Mouse (Mus musculus) left cerebral cortex, adult 9 months (tissue): ENCODE data around the gene Exoc6b.

Experiments used
- DNase-seq, 2 experiments: peaks; one replicate each; pipeline ENCODE4 v3.0.0; 2022; ENCODE audit warnings: low spot score in 2 of 2

The Exoc6b gene

GRCm38 (mm10) chr6:84882663-84883517 lies 186.4 kb downstream of the Exoc6b start:
- no peak for DNase-seq

GRCm38 (mm10) chr6:84875869-84876268 lies 193.4 kb downstream of the Exoc6b start:
- no peak for DNase-seq

GRCm38 (mm10) chr6:84867114-84867513 lies 202.2 kb downstream of the Exoc6b start:
- DNase-seq = no peak

GRCm38 (mm10) chr6:84864625-84865024 lies 204.7 kb downstream of the Exoc6b start:
- DNase-seq = no peak

- DNase-seq = no peak
These were observed 205.4 kb downstream of the Exoc6b start for GRCm38 (mm10) chr6:84863816-84864375.

GRCm38 (mm10) chr6:84845665-84846064 lies 223.6 kb downstream of the Exoc6b start:
- DNase-seq = peak in 1 of 2 experiments; percentile 39

- no peak for DNase-seq
These were observed 228.2 kb downstream of the Exoc6b start for GRCm38 (mm10) chr6:84841138-84841537.

GRCm38 (mm10) chr6:84807546-84807945 lies 261.8 kb downstream of the Exoc6b start:
- no peak for DNase-seq

- DNase-seq = no peak
These were observed 263.1 kb downstream of the Exoc6b start for GRCm38 (mm10) chr6:84806132-84806730.

GRCm38 (mm10) chr6:84798736-84799135 lies 270.6 kb downstream of the Exoc6b start:
- DNase-seq = no peak

- DNase-seq = no peak
These were observed 285.3 kb downstream of the Exoc6b start for GRCm38 (mm10) chr6:84783994-84784393.

GRCm38 (mm10) chr6:84779987-84780386 lies 289.3 kb downstream of the Exoc6b start:
- DNase-seq = no peak

- DNase-seq = no peak
These were observed 290.3 kb downstream of the Exoc6b start for GRCm38 (mm10) chr6:84778970-84779369.

GRCm38 (mm10) chr6:84775908-84776307 lies 293.4 kb downstream of the Exoc6b start:
- no peak for DNase-seq

GRCm38 (mm10) chr6:84755266-84755665 lies 314.0 kb downstream of the Exoc6b start:
- DNase-seq = no peak

GRCm38 (mm10) chr6:84752806-84753420 lies 316.4 kb downstream of the Exoc6b start:
- no peak for DNase-seq

- DNase-seq = no peak
These were observed 317.9 kb downstream of the Exoc6b start for GRCm38 (mm10) chr6:84751409-84751808.

GRCm38 (mm10) chr6:84746847-84747395 lies 322.4 kb downstream of the Exoc6b start:
- no peak for DNase-seq

GRCm38 (mm10) chr6:84746193-84746846 lies 323.0 kb downstream of the Exoc6b start:
- no peak for DNase-seq

- DNase-seq = no peak
These were observed 323.7 kb downstream of the Exoc6b start for GRCm38 (mm10) chr6:84745570-84745969.

GRCm38 (mm10) chr6:84742227-84742626 lies 327.1 kb downstream of the Exoc6b start:
- no peak for DNase-seq

GRCm38 (mm10) chr6:84736942-84737341 lies 332.4 kb downstream of the Exoc6b start:
- DNase-seq = peak in 1 of 2 experiments; percentile 38
